Mouse (Mus musculus) lung, embryonic 16.5 days (tissue): ENCODE measurements at regions not wholly inside any gene's neighbourhood (a gene's known extent, or its start where the extent isn't known, plus 50 kb on each side); places are given as distances from the start of the nearest gene placed in this dataset.
"Not testable (repeated sequence)": the region's sequence is repeated elsewhere in the genome, so short reads cannot be mapped to it uniquely, and the experiment has no call there.

Experiments used
- ATAC-seq: fragments of 200-750 bp; cut with Nextera tagmentation; 2 replicates; pipeline ENCODE4 v1.8.0; 2017; ENCODE audit warnings: low read depth, mild to moderate bottlenecking, moderate library complexity
- H3K27ac ChIP-seq: fragments of 300-500 bp; sonication (generic); 2 replicates; pipeline ENCODE4 v1.5.1; 2014; ENCODE audit warnings: mild to moderate bottlenecking, control low read depth, low read length
- H3K27me3 ChIP-seq: fragments of 300-500 bp; sonication (generic); 2 replicates; pipeline ENCODE4 v1.6.1; 2014; ENCODE audit warnings: low read depth, low read length, mixed read lengths; ENCODE audit not compliant: control insufficient read depth, insufficient read depth
- H3K36me3 ChIP-seq: fragments of 300-500 bp; sonication (generic); 2 replicates; pipeline ENCODE4 v1.6.1; 2014; ENCODE audit warnings: low read length; ENCODE audit not compliant: control insufficient read depth, insufficient read depth
- H3K4me1 ChIP-seq: fragments of 300-500 bp; sonication (generic); replicated peaks from 2 replicates; pipeline ENCODE4 v1.6.1; 2014; ENCODE audit warnings: low read length, mixed read lengths; ENCODE audit not compliant: control insufficient read depth, insufficient read depth
- H3K4me2 ChIP-seq: fragments of 300-500 bp; sonication (generic); 2 replicates; pipeline ENCODE4 v1.6.1; 2014; ENCODE audit warnings: low read depth, low read length, control low read depth
- H3K4me3 ChIP-seq: fragments of 300-500 bp; sonication (generic); 2 replicates; pipeline ENCODE4 v1.5.1; 2014; ENCODE audit warnings: mild to moderate bottlenecking, low read length, control low read depth
- H3K9ac ChIP-seq: fragments of 300-500 bp; sonication (generic); 2 replicates; pipeline ENCODE4 v1.6.1; 2014; ENCODE audit warnings: low read length, control low read depth
- H3K9me3 ChIP-seq: fragments of 300-500 bp; sonication (generic); 2 replicates; pipeline ENCODE4 v1.6.1; 2016; ENCODE audit warnings: low read length; ENCODE audit not compliant: control insufficient read depth
- WGBS: fragments of 180-500 bp; shearing (Covaris S2); extraction: QIAGEN DNeasy Blood & Tissue Kit; methylation state at CpG from one replicate; pipeline ENCODE4 v1.1.7; 2014; 5-methylcytosine and 5-hydroxymethylcytosine counted together

DNA sequence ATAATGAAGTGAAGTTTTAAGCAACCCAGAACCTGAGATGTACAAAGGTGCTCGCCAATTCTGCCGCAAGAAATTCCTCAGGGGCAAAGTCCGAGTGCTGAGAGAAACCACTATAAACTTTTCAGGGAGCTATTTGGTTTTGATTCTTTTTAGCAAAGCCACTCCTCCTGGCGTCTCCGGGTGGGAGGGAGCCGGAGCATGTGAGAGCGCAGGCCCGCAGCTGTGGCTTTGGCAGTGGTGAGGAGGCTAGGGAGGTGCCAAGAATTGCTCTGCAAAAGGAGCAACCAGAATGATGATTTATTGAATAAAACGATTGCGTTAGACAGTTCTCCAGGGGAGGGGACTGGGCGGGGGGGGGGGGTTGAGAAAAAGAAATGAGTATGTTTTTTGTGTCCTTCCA, 490.9 kb upstream of the Gulo start:
- H3K27ac ChIP-seq: peak overlapping the region; percentile 53
- ATAC-seq: peak; percentile 97
- H3K4me2 ChIP-seq: peak overlapping the region; percentile 12

DNA sequence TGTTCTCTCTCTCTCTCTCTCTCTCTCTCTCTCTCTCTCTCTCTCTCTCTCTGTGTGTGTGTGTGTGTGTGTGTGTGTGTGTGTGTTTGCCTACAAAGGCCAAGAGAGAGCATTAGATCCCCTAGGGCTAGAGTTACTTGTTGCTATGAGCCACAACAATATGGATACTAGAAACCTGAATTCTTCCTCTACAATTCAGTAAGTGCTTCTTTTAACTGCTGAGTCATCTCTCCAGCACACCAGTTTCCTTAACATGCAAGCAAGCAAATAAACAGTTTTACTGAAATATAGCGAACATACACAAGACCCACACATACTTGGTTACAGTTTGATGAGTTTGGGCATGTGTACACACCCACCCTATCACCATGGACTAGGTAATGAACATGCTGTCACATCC, 486.1 kb upstream of the Gulo start:
- Histone ChIP-seq H3K9me3 (no peaks in the 10 kb centered on the region), H3K4me1 (peaks cover 3% of the 10 kb centered on the region; the same call in 1 of the 2 replicates), H3K36me3 (no peaks in the 10 kb centered on the region), H3K9ac (no peak overlapping the region), H3K27me3 (no peaks in the 10 kb centered on the region), H3K27ac (no peak overlapping the region), H3K4me3 (no peak overlapping the region), H3K4me2 (no peak overlapping the region)
- no peak for ATAC-seq
- WGBS: 80% methylated on average over 1 of the region's 1 CpGs

More for the DNA sequence above, 490.9 kb upstream of the Gulo start:
- Histone ChIP-seq H3K4me1 (peaks cover 4% of the 10 kb centered on the region; the same call in 1 of the 2 replicates), H3K36me3 (no peaks in the 10 kb centered on the region), H3K4me3 (no peak overlapping the region; the same call in 1 of the 2 replicates), H3K27me3 (no peaks in the 10 kb centered on the region), H3K9ac (no peak overlapping the region), H3K9me3 (no peaks in the 10 kb centered on the region)
- 17% methylated on average over 11 of the region's 11 CpGs for WGBS

- H3K9me3 ChIP-seq: no peaks in the 10 kb centered on the region
- H3K4me1 ChIP-seq: peaks cover 2% of the 10 kb centered on the region; the same call in 1 of the 2 replicates
- H3K4me3 ChIP-seq: no peak overlapping the region
- H3K27me3 ChIP-seq: no peaks in the 10 kb centered on the region
- no peak overlapping the region for H3K9ac ChIP-seq
- no peaks in the 10 kb centered on the region for H3K36me3 ChIP-seq
- peak; percentile 89 for ATAC-seq
- 20% methylated on average over 5 of the region's 5 CpGs for WGBS
- no peak overlapping the region for H3K4me2 ChIP-seq
- no peak overlapping the region for H3K27ac ChIP-seq
Measured at GRCm38 (mm10) chr14:66494518-66494923, 485.5 kb upstream of the Gulo start.

DNA sequence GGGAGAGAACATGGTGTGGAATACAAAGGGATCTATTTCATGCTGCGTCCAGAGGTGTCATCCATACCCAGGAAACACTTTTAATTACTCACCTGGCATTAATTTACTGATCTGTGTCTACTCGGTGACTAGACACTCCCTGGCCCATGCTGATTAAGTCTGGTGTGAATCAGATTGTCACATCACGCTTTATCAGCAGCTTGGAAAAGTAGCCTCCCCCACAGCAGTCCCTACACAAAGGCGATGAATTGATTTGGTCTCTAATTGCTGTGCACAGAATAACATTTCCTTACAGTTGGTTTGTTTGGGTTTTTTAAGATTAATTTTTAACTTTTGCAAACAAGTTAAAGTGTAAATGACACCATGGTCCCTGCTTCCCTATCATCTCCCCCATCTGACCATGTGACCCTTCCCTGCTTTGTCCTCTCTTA, 484.7 kb upstream of the Gulo start:
- Histone ChIP-seq H3K4me3 (no peak overlapping the region), H3K9ac (no peak overlapping the region), H3K9me3 (no peaks in the 10 kb centered on the region), H3K27me3 (no peaks in the 10 kb centered on the region), H3K36me3 (no peaks in the 10 kb centered on the region), H3K4me1 (peaks cover 2% of the 10 kb centered on the region; the same call in 1 of the 2 replicates), H3K27ac (no peak overlapping the region), H3K4me2 (no peak overlapping the region)
- WGBS: 65% methylated on average over 4 of the region's 4 CpGs
- no peak for ATAC-seq

GRCm38 (mm10) chr14:66484751-66485150, 475.7 kb upstream of the Gulo start:
- H3K27ac ChIP-seq, H3K9ac ChIP-seq, H3K27me3 ChIP-seq, H3K4me3 ChIP-seq, H3K4me2 ChIP-seq, H3K9me3 ChIP-seq, ATAC-seq, H3K36me3 ChIP-seq, H3K4me1 ChIP-seq: not testable (repeated sequence)
- 64% methylated on average over 1 of the region's 1 CpGs for WGBS

- H3K36me3 ChIP-seq: no peaks in the 10 kb centered on the region
- no peak overlapping the region for H3K4me2 ChIP-seq
- ATAC-seq: no peak
- no peaks in the 10 kb centered on the region for H3K9me3 ChIP-seq
- 67% methylated on average over 4 of the region's 4 CpGs for WGBS
- no peak overlapping the region for H3K27ac ChIP-seq
- H3K4me3 ChIP-seq: no peak overlapping the region
- no peaks in the 10 kb centered on the region for H3K27me3 ChIP-seq
- H3K9ac ChIP-seq: no peak overlapping the region
- H3K4me1 ChIP-seq: no peaks in the 10 kb centered on the region
Measured at GRCm38 (mm10) chr14:66479181-66479580, 470.2 kb upstream of the Gulo start.

- H3K4me1 ChIP-seq: no peaks in the 10 kb centered on the region
- ATAC-seq: no peak
- no peaks in the 10 kb centered on the region for H3K9me3 ChIP-seq
- H3K36me3 ChIP-seq: no peaks in the 10 kb centered on the region
- no peak overlapping the region for H3K27ac ChIP-seq
- no peak overlapping the region for H3K4me3 ChIP-seq
- 49% methylated on average over 6 of the region's 6 CpGs for WGBS
- H3K27me3 ChIP-seq: no peaks in the 10 kb centered on the region
- no peak overlapping the region for H3K9ac ChIP-seq
- H3K4me2 ChIP-seq: no peak overlapping the region
Measured at GRCm38 (mm10) chr14:66478562-66478961, 469.6 kb upstream of the Gulo start.

DNA sequence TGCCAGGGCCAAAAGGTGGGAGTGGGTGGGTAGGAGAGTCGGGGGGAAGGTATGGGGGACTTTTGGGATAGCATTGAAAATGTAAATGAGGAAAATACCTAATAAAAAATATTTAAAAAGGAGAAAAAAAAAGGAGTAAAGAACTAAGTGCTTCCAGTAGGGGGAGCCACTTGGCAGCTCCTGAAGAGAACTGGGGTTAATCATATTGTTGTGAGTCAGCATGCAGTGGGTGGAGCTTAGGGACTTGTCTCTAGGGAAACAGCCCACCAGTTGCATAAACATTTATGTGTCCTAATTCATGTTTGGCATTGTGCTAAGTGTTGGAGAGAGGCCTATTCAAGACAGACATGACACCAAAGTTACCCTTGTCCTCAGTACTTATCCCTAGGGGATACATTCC, 466.0 kb upstream of the Gulo start:
- no peak overlapping the region for H3K4me3 ChIP-seq
- no peak overlapping the region for H3K9ac ChIP-seq
- WGBS: 45% methylated on average over 1 of the region's 1 CpGs
- H3K27me3 ChIP-seq: no peaks in the 10 kb centered on the region
- no peak overlapping the region for H3K4me2 ChIP-seq
- no peaks in the 10 kb centered on the region for H3K4me1 ChIP-seq
- H3K36me3 ChIP-seq: no peaks in the 10 kb centered on the region
- no peak overlapping the region for H3K27ac ChIP-seq
- H3K9me3 ChIP-seq: no peaks in the 10 kb centered on the region
- no peak for ATAC-seq

GRCm38 (mm10) chr14:66473251-66473550, 464.2 kb upstream of the Gulo start:
- H3K4me1 ChIP-seq: no peaks in the 10 kb centered on the region
- H3K4me2 ChIP-seq: no peak overlapping the region
- no peak for ATAC-seq
- no peak overlapping the region for H3K27ac ChIP-seq
- H3K36me3 ChIP-seq: no peaks in the 10 kb centered on the region
- H3K9ac ChIP-seq: no peak overlapping the region
- H3K4me3 ChIP-seq: no peak overlapping the region
- 3% methylated on average over 1 of the region's 1 CpGs for WGBS
- H3K9me3 ChIP-seq: no peaks in the 10 kb centered on the region
- H3K27me3 ChIP-seq: no peaks in the 10 kb centered on the region

DNA sequence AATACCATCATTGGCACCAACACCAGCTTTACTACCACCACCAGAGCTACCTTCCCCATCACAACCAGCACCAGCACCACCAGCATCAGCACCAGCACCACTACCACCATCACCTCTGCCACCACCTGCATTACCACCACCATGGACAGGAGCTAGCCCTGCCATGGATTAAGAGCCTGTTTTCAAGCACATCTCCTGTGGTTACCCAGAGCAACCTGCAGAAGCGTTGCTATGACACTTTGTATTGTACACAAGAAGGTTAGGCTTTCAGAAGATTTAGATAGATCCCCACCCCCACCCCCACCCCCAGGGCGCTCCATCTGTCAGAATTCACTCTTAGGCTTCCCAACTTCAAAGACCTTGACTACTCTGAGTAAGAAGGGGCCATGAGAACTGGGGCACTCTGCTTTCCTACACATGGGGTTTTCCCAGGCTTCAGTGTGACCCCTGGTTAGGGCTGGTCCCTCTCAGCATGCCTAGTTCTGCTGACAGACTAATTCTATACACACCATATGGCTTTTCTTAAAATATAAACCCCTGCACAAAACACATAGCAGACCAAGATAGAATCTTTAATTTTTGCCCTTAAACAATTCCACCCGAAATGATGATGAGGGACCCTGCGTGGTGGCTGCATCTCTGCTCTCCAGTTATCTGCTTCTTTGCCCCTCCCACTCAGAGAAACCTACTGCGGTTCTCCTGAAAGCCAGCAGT, 463.7 kb upstream of the Gulo start:
- H3K4me3 ChIP-seq: no peak overlapping the region
- 41% methylated on average over 5 of the region's 5 CpGs for WGBS
- H3K4me2 ChIP-seq: no peak overlapping the region
- no peak for ATAC-seq
- H3K27ac ChIP-seq: no peak overlapping the region
- H3K9me3 ChIP-seq: no peaks in the 10 kb centered on the region
- H3K4me1 ChIP-seq: no peaks in the 10 kb centered on the region
- no peak overlapping the region for H3K9ac ChIP-seq
- no peaks in the 10 kb centered on the region for H3K27me3 ChIP-seq
- no peaks in the 10 kb centered on the region for H3K36me3 ChIP-seq
